In genomic region chr10:13412202-13412923, GRCm38 (mm10) we compare ENCODE assay signal across 8 mouse cellular contexts.
A peak's percentile ranks its signal among the peaks of the same experiment; 100 is the strongest.
DNase-seq lines count a peak whose midpoint lies in the region; ATAC-seq and TF ChIP-seq lines count a peak whose summit lies in the region.

No protein-coding gene starts in this region.

- no peaks in the 10 kb centered on the region for H3K9me3 ChIP-seq in midbrain, embryonic 10.5 days (replicated peaks)
- H3K9me3 ChIP-seq in midbrain, embryonic 14.5 days (ENCODE audit: control insufficient read depth, low read length): no peaks in the 10 kb centered on the region
- no peaks in the 10 kb centered on the region for H3K9me3 ChIP-seq in heart, embryonic 10.5 days
- H3K9me3 ChIP-seq in stomach, embryonic 15.5 days: no peaks in the 10 kb centered on the region
- H3K9me3 ChIP-seq in intestine, postnatal 0 days (ENCODE audit: control insufficient read depth): no peaks in the 10 kb centered on the region

- no peaks in the 10 kb centered on the region for H3K36me3 ChIP-seq in midbrain, embryonic 10.5 days
- no peaks in the 10 kb centered on the region for H3K36me3 ChIP-seq in midbrain, embryonic 14.5 days (ENCODE audit: control insufficient read depth, insufficient read depth, low read length)
- no peaks in the 10 kb centered on the region for H3K36me3 ChIP-seq in heart, embryonic 10.5 days
- no peaks in the 10 kb centered on the region for H3K36me3 ChIP-seq in stomach, embryonic 15.5 days
- H3K36me3 ChIP-seq in intestine, postnatal 0 days (ENCODE audit: control insufficient read depth, insufficient read depth): no peaks in the 10 kb centered on the region

- 0 out of 2 replicates have a peak overlapping the region, but pooled peaks have one; percentile 13 for H3K27ac ChIP-seq in midbrain, embryonic 10.5 days (replicated peaks)
- H3K27ac ChIP-seq in midbrain, embryonic 14.5 days (replicated peaks; ENCODE audit: low read depth, low read length): no peak overlapping the region
- H3K27ac ChIP-seq in heart, embryonic 10.5 days: peak overlapping the region; percentile 47; the same call in 1 of the 2 replicates
- 0 out of 2 replicates have a peak overlapping the region, but pooled peaks have one; percentile 11 for H3K27ac ChIP-seq in stomach, embryonic 15.5 days
- no peak overlapping the region; the same call in 1 of the 2 replicates for H3K27ac ChIP-seq in intestine, postnatal 0 days (ENCODE audit: low read depth, low read length)

- 92% methylated on average over 19 of the region's 19 CpGs for WGBS in midbrain, embryonic 10.5 days
- 90% methylated on average over 19 of the region's 19 CpGs for WGBS in midbrain, embryonic 14.5 days
- 73% methylated on average over 19 of the region's 19 CpGs for WGBS in heart, embryonic 10.5 days
- WGBS in stomach, embryonic 15.5 days: 80% methylated on average over 19 of the region's 19 CpGs
- WGBS in intestine, postnatal 0 days: 79% methylated on average over 19 of the region's 19 CpGs

- no peak; the same call in 1 of the 2 replicates for ATAC-seq in midbrain, embryonic 14.5 days (ENCODE audit: low FRiP score, low TSS enrichment)
- no peak for ATAC-seq in stomach, embryonic 15.5 days (ENCODE audit: insufficient read depth, low FRiP score, low read depth)
- ATAC-seq in megakaryocyte, adult 5-6 weeks (ENCODE audit: poor library complexity, severe bottlenecking): no peak
- no peak for ATAC-seq in intestine, postnatal 0 days

- peak; percentile 16 for DNase-seq in adrenal gland, adult 2 months
- no peak for DNase-seq in adrenal gland, adult 18-20 months (ENCODE audit: low spot score in 2 of 2)
- DNase-seq in midbrain, embryonic 10.5 days (ENCODE audit: low spot score): no peak
- DNase-seq in midbrain, embryonic 14.5 days: no peak
- no peak for DNase-seq in heart, embryonic 10.5 days (ENCODE audit: low spot score)

- peaks cover 6% of the 10 kb centered on the region for H3K4me1 ChIP-seq in midbrain, embryonic 10.5 days
- 0 out of 2 replicates have a peak, but pooled peaks cover 5% of the 10 kb centered on the region for H3K4me1 ChIP-seq in midbrain, embryonic 14.5 days (ENCODE audit: control insufficient read depth, insufficient read depth, low read length)
- peaks cover 11% of the 10 kb centered on the region for H3K4me1 ChIP-seq in heart, embryonic 10.5 days
- H3K4me1 ChIP-seq in stomach, embryonic 15.5 days: 0 out of 2 replicates have a peak, but pooled peaks cover 4% of the 10 kb centered on the region
- H3K4me1 ChIP-seq in intestine, postnatal 0 days (replicated peaks; ENCODE audit: control insufficient read depth, insufficient read depth, low read length): no peaks in the 10 kb centered on the region

- H3K4me2 ChIP-seq in midbrain, embryonic 14.5 days (ENCODE audit: low read length): no peak overlapping the region
- no peak overlapping the region for H3K4me2 ChIP-seq in stomach, embryonic 15.5 days
- H3K4me2 ChIP-seq in intestine, postnatal 0 days (replicated peaks; ENCODE audit: low read depth): no peak overlapping the region

- no peak overlapping the region for H3K4me3 ChIP-seq in midbrain, embryonic 10.5 days
- H3K4me3 ChIP-seq in midbrain, embryonic 14.5 days (replicated peaks; ENCODE audit: low read depth, low read length): no peak overlapping the region
- no peak overlapping the region for H3K4me3 ChIP-seq in heart, embryonic 10.5 days
- H3K4me3 ChIP-seq in stomach, embryonic 15.5 days (replicated peaks): no peak overlapping the region
- H3K4me3 ChIP-seq in intestine, postnatal 0 days (ENCODE audit: low read depth, low read length): no peak overlapping the region

- TF ChIP-seq CTCF in intestine, postnatal 0 days (IDR thresholded peaks at IDR 0.05; ENCODE audit: low read depth): no peak

- H3K27me3 ChIP-seq in midbrain, embryonic 10.5 days (ENCODE audit: low read depth, poor library complexity, severe bottlenecking): no peaks in the 10 kb centered on the region
- no peaks in the 10 kb centered on the region for H3K27me3 ChIP-seq in midbrain, embryonic 14.5 days (ENCODE audit: control insufficient read depth, insufficient read depth, low read length)
- H3K27me3 ChIP-seq in heart, embryonic 10.5 days (ENCODE audit: insufficient read depth, poor library complexity, severe bottlenecking): no peaks in the 10 kb centered on the region
- H3K27me3 ChIP-seq in stomach, embryonic 15.5 days (replicated peaks): no peaks in the 10 kb centered on the region
- no peaks in the 10 kb centered on the region for H3K27me3 ChIP-seq in intestine, postnatal 0 days (replicated peaks; ENCODE audit: control insufficient read depth, insufficient read depth, low read length)

- H3K9ac ChIP-seq in midbrain, embryonic 14.5 days (replicated peaks; ENCODE audit: low read length): no peak overlapping the region
- H3K9ac ChIP-seq in stomach, embryonic 15.5 days: no peak overlapping the region
- H3K9ac ChIP-seq in intestine, postnatal 0 days (ENCODE audit: low read depth, low read length): no peak overlapping the region

Comparison
In these comparisons a context has a peak if more than half of its experiments do, and no peak if none do; other contexts are left out.
1. H3K27ac ChIP-seq: peak in midbrain, embryonic 10.5 days (single experiment), heart, embryonic 10.5 days (single experiment) and stomach, embryonic 15.5 days (single experiment); none in midbrain, embryonic 14.5 days (single experiment) and intestine, postnatal 0 days (single experiment).